Mouse (Mus musculus) MEL-GATA-1-ER (cell line): ENCODE measurements around the gene Ppib.

Experiments
- DNase-seq: peaks from one replicate; pipeline ENCODE4 v3.0.0-alpha.2; 2012; ENCODE audit warnings: low read depth; ENCODE audit errors: extremely low read depth

Ppib gene

GRCm38 (mm10) chr9:66072754-66073153, 12.7 kb downstream of the Ppib start:
- no peak for DNase-seq

GRCm38 (mm10) chr9:66078072-66078471, 18.1 kb downstream of the Ppib start:
- DNase-seq = no peak

DNA sequence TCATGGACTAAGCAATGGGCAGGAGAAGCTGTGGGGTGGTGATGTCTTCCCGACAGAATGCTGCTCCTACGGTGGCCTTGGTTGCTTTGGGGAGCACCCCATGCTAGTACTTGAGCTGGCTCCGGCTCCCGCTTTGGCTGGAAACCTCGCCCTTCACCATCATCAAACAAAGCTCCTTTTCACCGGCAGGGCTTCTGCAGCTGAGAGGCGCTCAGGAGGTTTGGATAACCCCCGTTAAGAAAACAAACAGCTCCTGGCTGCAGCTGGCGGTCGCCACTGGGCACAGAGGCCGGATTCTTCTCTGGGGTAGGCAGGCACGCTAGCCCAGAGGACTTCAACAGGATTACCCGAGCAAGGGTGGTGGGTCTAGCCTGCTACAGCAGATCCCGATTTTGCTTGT, 18.5 kb downstream of the Ppib start:
- DNase-seq = no peak

- DNase-seq = no peak
Measured at GRCm38 (mm10) chr9:66080804-66081459, 20.9 kb downstream of the Ppib start.

GRCm38 (mm10) chr9:66081999-66082398, 22.0 kb downstream of the Ppib start:
- DNase-seq = no peak

DNA sequence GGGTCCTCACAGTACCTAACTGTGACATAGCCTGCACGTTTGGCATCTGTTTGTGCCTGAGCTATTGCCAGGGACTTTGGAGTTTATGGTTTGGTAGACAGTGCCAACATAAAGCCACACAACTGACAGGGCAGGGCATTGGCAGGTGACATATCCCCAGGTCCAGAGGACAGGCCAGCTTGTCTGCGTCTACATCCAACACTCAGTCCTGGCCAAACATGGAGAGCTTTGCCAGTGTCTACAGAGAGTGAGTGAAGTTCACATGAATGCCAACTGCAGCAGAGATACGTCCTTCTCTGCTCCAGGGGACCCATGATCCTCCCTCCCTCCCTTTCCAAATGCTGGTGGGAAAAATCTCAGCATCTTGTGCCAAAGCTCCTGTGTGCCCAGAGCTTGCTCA, 24.1 kb downstream of the Ppib start:
- no peak for DNase-seq

DNA sequence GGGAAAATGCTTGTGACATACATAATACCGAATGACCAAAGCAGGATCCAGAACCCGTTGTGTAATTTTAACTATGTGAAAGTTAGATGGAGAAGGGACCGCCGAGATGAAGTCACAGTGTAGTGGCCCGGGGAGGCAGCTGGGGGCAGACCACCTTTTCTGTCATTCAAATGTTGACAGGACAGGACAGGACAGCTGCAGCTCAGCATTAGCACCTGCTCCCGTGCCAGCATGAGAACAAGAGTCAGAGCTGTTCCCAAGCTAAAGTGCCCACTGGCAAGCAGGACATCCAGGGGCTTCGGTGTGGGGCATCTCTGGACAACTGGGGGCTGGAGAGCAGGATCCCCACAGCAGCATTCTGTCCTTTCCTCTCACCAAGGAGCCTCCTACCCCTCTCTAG, 27.0 kb downstream of the Ppib start:
- no peak for DNase-seq

DNA sequence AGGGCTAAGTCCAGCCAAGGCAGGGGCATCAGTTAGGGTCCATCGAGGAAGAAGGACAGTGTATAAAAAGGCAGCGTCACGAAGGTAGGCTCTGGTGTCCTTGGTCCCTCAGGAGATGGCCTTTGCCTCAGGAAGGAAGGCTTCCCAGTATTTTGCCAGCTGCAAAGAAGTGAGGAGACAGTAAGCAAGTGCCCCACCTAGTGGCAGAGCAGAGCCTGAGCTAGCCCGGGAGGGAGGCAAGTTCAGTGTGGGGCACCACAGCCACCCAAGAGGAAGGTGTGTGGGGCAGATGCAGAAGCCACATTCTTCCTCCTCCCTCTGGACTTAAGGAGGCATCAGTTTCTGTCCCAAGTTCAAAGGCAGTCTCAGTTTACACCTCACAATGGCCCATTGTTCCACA, 28.4 kb downstream of the Ppib start:
- DNase-seq = peak; percentile 17

DNA sequence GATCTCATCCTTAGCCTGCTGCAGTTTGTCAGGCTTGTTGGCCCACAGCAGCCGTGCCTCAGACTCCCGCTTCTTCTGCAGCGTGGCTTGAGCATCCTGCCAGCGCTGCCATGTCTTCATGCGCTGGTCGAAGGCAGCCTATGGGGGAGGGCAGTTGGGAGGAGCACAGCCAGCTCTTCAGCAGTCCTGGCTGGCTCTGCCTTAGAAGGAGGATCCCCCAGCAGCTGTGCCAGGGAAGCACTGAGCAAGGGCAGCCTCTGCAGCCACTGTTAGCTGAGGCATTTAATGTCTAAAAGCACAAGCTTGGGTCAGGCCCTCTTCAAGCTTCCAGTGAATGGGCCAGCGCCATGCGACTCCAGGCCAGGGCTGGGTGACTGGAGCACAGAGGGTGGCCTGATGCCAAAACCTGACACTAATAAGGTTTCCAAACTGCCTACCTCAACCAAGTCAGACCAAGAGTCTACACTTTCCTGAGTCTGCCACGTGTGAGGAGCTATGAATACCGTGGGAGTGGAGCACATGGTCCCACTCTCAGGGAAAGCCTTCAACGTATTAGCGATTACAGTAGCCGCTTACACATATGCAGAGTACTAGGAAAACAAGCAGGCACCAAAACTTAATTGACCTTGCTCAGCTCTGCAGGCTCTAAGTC, 30.7 kb downstream of the Ppib start:
- no peak for DNase-seq

DNA sequence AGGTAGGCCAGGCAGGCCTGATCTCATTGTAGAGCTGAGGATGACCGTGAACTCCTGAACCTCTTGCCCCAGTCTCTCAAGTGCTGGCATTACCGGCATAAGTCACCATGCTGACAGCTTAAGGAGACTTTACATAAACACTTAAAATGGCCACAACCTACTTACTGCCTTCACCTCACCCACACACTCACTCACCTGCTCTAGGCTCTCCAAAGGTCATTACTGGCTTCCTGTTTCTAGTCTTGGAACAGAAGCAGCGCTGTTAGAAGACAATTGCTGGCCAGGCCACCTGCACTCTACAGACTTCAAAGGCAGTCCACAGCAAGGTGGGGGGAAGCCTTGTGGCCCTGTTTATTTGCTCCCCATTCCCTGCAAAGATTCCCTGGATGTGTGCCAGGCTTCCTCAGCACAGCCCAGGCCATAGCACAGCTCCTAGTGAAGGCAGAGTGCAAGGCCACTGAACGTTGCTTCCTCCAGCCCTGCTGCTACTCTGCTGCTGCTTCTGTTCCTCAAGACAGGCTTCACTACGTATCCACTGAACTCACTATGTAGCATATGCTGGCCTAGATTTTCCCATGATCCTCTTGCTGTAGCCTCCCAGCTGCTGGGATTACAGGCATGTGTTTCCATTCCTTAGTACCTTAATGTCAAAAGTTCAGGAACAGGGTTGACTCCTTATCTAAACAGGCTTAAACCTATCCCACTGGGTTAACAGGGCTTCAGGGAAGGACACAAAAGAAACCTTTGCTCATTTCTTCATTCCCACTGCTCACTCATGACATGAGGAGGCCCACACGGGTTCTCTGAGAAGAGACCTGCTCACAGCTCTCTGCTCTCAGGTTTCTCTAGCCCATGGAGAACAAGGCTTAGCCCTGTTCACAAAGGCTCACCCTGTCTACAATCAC, 31.6 kb downstream of the Ppib start:
- DNase-seq = no peak

- no peak for DNase-seq
Measured at GRCm38 (mm10) chr9:66092664-66093063, 32.6 kb downstream of the Ppib start.

DNA sequence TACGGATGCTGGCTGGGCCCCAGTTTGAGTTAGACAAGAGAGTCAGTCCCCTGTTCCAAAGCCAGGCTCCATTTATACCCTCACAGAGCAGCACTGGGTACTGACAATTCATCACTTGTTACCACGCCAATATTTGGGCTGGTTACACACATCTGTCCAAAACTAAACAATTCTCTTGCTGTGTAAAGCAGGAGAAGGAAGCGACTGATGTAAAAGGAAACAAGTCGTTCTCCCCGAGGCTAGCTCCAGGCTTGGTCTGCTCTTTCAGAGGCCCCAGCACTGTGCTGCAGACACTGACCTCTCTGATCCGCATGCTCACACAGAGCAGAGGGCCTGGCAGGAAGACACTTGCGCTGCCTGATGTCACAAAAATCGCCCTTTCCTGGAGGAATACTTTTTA, 41.6 kb downstream of the Ppib start:
- no peak for DNase-seq

DNA sequence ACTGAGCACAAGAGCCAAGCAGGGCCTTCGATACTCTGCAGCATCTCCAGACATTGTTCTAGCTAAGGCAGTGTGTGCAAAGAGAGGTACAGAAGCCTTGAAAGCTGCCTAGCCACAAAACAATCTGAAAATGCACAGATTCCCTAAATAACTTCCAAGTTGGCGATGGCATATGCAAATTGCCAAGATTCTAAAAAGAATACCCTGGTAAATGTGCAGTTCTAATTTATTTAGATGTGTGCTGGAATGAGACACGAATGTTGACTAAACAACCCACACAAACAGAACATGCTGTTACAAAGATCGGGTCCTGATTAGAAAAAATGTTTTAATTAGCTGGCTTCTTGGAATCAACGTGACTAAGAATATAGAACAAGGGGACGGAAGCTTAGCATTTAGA, 42.6 kb downstream of the Ppib start:
- no peak for DNase-seq

GRCm38 (mm10) chr9:66104601-66105000, 44.6 kb downstream of the Ppib start:
- no peak for DNase-seq

DNA sequence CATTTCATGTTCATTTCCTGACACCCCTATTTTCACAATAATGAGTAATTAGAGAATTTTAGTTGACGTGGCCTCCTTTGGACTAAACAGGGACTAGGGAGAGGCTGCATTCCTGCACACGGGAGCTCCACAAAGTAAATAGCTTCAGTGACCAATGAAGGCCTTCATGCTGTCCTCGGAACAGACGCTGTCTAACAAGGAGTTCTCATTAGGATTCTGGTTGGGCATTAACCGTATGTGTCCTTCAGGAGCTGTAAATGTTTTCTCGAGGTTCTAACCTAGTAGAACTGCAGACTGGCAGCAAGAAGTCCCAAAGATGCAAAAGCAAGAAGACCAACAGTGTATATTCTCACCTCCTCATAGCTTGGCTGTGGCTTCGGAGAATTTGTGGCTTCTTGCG, 45.1 kb downstream of the Ppib start:
- DNase-seq = no peak

- no peak for DNase-seq
Measured at GRCm38 (mm10) chr9:66109574-66109973, 49.6 kb downstream of the Ppib start.

- no peak for DNase-seq
Measured at GRCm38 (mm10) chr9:66110126-66110525, 50.1 kb downstream of the Ppib start.

GRCm38 (mm10) chr9:66110611-66111379, 50.8 kb downstream of the Ppib start:
- DNase-seq = no peak

DNA sequence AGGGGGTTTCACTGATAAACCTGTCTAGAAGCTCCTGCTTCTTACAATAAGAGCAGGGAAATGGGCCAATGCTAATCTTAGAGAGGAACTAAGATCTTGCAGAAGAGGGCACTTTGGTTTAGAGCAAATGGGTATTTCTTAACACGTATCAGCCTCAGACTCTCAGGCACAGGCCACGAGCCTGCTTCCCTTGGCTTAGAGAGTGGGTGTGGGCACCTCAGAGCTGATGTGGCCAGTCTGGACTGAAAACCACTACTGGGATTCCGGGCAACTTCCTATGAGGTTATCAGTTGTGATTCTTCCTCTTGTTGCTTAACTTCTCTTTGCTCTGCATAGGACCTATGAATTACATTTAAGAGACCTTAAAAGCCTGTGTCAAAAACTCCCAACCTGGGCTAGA, 54.3 kb downstream of the Ppib start:
- DNase-seq = no peak
